Mouse (Mus musculus) midbrain, embryonic 12.5 days (tissue): ENCODE measurements around the gene Arhgef40. TPM values are rescaled to one million over a fixed set of nuclear protein-coding genes. Genes with fewer than 3 reads are reported as not detected.

Source experiments
- ATAC-seq: fragments of 200-750 bp; cut with Nextera tagmentation; 2 replicates; pipeline ENCODE4 v1.8.0; 2017; ENCODE audit warnings: low read depth, moderate TSS enrichment, moderate library complexity; ENCODE audit not compliant: low FRiP score
- H3K27ac ChIP-seq: fragments of 300-500 bp; sonication (generic); replicated peaks from 2 replicates; pipeline ENCODE4 v1.5.1; 2016; ENCODE audit warnings: mild to moderate bottlenecking
- H3K27me3 ChIP-seq: fragments of 300-500 bp; sonication (generic); 2 replicates; pipeline ENCODE4 v1.6.1; 2016; ENCODE audit warnings: mild to moderate bottlenecking
- H3K36me3 ChIP-seq: fragments of 300-500 bp; sonication (generic); 2 replicates; pipeline ENCODE4 v1.6.1; 2016
- H3K4me1 ChIP-seq: fragments of 300-500 bp; sonication (generic); 2 replicates; pipeline ENCODE4 v1.6.1; 2016
- H3K4me2 ChIP-seq: fragments of 300-500 bp; sonication (generic); replicated peaks from 2 replicates; pipeline ENCODE4 v1.6.1; 2016; ENCODE audit warnings: mild to moderate bottlenecking, moderate library complexity
- H3K4me3 ChIP-seq: fragments of 300-500 bp; sonication (generic); 2 replicates; pipeline ENCODE4 v1.5.1; 2016; ENCODE audit warnings: mild to moderate bottlenecking
- H3K9ac ChIP-seq: fragments of 300-500 bp; sonication (generic); replicated peaks from 2 replicates; pipeline ENCODE4 v1.6.1; 2016; ENCODE audit warnings: mild to moderate bottlenecking, moderate library complexity
- H3K9me3 ChIP-seq: fragments of 300-500 bp; sonication (generic); 2 replicates; pipeline ENCODE4 v1.6.1; 2016; ENCODE audit warnings: mild to moderate bottlenecking
- WGBS: fragments of 180-500 bp; shearing (Covaris S2); methylation state at CpG from one replicate; pipeline ENCODE4 v1.1.7; 2016; 5-methylcytosine and 5-hydroxymethylcytosine counted together
- polyA plus RNA-seq: library from polyadenylated mRNA; unstranded; fragments of >200 nt; fragmentation: Nextera tagmentation; extraction: Ambion mirVana; gene quantifications from 2 replicates; pipeline ENCODE4 v1.2.1, GENCODE M21; 2016

The Arhgef40 gene
- 116 and 122 TPM in 2 replicates for polyA plus RNA-seq

GRCm38 (mm10) chr14:51984247-51985231, at the start of gene Arhgef40:
Gene Arhgef40, plus strand, starts transcription at chr14:51984719.
- no peaks in the 10 kb centered on the region for H3K9me3 ChIP-seq
- H3K4me3 ChIP-seq: peak within 1 kb of the TSS; percentile 65
- H3K36me3 ChIP-seq: peaks cover 18% of the 10 kb centered on the region
- peak within 1 kb of the TSS; percentile 79 for H3K9ac ChIP-seq
- under 1% methylated on average over 50 of the region's 74 CpGs for WGBS
- H3K4me2 ChIP-seq: peak within 1 kb of the TSS; percentile 96
- peaks cover 41% of the 10 kb centered on the region for H3K4me1 ChIP-seq
- peak within 1 kb of the TSS; percentile 87 for H3K27ac ChIP-seq
- peak; percentile 91 for ATAC-seq
- H3K27me3 ChIP-seq: no peaks in the 10 kb centered on the region

GRCm38 (mm10) chr14:51939005-51939404, 45.5 kb upstream of the Arhgef40 start:
- Histone ChIP-seq H3K4me2 (no peak overlapping the region), H3K4me3 (no peak overlapping the region), H3K4me1 (no peaks in the 10 kb centered on the region), H3K27me3 (no peaks in the 10 kb centered on the region), H3K9ac (no peak overlapping the region), H3K36me3 (no peaks in the 10 kb centered on the region), H3K9me3 (no peaks in the 10 kb centered on the region), H3K27ac (no peak overlapping the region)
- ATAC-seq: no peak
- 87% methylated on average over 9 of the region's 9 CpGs for WGBS

DNA sequence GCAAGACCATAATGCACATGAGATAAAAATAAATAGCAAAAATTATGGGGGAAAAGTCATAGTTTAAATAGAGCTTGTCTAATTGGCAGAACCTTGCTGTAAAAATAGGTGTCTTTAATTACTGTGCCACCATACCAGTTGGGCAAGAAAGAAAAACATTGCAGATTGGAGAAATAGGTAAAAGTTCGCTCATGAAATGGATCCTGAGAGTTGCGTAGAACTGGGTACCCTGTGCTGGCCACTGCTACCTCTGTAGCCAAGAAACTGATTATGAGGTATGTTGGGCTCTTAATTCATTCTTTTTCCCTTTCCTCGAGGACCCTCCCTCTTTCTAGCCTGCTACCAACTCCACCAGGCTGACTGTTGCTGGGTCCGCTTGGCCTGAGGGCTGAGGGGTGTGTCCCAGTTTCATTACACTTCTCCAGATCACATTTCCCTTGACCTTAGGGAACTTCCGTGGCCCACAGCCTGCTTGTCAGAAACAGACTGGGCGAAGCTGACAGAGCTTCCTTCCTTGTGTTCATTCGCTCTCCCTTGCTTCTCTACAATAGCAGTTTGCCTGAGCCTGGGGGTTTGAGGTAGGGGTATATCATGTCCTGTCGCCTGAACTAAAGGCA, 43.5 kb upstream of the Arhgef40 start:
- no peak for ATAC-seq
- Histone ChIP-seq H3K9me3 (no peaks in the 10 kb centered on the region), H3K4me3 (no peak overlapping the region), H3K4me1 (no peaks in the 10 kb centered on the region), H3K9ac (no peak overlapping the region), H3K27ac (no peak overlapping the region), H3K36me3 (no peaks in the 10 kb centered on the region), H3K4me2 (no peak overlapping the region), H3K27me3 (no peaks in the 10 kb centered on the region)
- 49% methylated on average over 8 of the region's 8 CpGs for WGBS

DNA sequence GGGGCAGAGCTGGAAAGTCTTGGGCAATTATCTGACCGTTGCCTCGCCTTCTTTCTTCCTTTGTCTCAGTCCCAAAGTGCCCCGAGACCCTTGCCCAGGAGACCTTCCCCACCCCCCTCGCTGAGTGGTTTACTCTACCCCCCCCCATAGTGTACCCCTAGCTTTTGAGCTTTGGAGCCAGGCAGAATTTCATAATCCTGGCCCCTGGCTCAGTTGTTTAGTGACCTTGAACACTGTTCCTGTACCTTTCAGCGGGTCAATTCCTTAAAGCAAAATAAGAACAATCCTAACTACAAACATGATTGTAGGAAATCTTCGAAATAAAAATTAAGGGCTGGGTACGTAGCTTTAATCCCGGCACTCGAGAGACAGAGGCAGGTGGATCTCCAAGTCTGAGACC, 42.9 kb upstream of the Arhgef40 start:
- Histone ChIP-seq H3K9ac (no peak overlapping the region), H3K27me3 (no peaks in the 10 kb centered on the region), H3K9me3 (no peaks in the 10 kb centered on the region), H3K4me2 (no peak overlapping the region), H3K27ac (no peak overlapping the region), H3K4me3 (no peak overlapping the region), H3K4me1 (no peaks in the 10 kb centered on the region), H3K36me3 (no peaks in the 10 kb centered on the region)
- no peak for ATAC-seq
- 62% methylated on average over 9 of the region's 9 CpGs for WGBS

DNA sequence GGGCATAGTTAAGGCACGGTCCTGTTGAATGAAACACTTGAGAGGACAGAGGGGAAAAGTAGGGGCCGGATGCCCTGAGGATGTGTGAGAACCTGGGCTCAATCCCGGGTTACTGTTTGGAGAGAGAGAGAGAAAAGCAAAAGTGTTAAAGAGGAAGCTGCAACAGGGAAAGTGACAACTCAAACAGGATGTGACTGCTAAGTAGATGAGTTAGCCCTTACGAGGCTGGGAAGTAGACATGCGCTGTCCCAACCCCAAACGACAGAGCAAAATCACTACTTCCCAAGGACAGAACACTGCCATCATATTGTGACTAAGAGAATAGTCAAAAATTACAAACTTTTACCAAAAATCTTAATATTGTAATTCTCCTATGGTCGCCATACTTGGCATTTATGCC, 42.3 kb upstream of the Arhgef40 start:
- no peak for ATAC-seq
- H3K9ac ChIP-seq: no peak overlapping the region
- H3K27me3 ChIP-seq: no peaks in the 10 kb centered on the region
- H3K4me3 ChIP-seq: no peak overlapping the region
- no peaks in the 10 kb centered on the region for H3K36me3 ChIP-seq
- no peak overlapping the region for H3K27ac ChIP-seq
- H3K9me3 ChIP-seq: no peaks in the 10 kb centered on the region
- WGBS: 76% methylated on average over 7 of the region's 7 CpGs
- H3K4me2 ChIP-seq: no peak overlapping the region
- H3K4me1 ChIP-seq: no peaks in the 10 kb centered on the region

DNA sequence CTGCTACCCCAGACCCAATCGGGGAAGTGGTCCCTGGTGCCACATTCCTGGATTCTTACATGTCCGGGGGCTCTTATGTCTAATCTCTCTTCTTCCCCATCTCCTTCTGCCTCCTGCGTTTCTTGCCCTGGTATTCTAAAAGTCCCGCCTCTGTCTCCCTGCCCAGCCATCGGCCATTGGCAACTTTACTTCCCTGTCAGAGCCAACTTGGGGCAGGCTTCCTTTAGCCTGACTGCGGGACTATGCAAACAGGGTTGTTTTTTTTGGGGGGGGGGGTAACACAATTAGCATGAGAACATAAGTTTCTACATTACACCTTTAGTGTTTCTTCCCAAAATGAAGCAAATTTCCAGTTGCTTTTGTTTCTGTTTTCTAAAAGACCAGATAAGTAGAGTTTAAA, 41.2 kb upstream of the Arhgef40 start:
- WGBS: 91% methylated on average over 6 of the region's 6 CpGs
- no peak overlapping the region for H3K9ac ChIP-seq
- no peak overlapping the region for H3K27ac ChIP-seq
- ATAC-seq: no peak
- H3K27me3 ChIP-seq: no peaks in the 10 kb centered on the region
- H3K4me3 ChIP-seq: no peak overlapping the region
- H3K4me2 ChIP-seq: no peak overlapping the region
- no peaks in the 10 kb centered on the region for H3K9me3 ChIP-seq
- no peaks in the 10 kb centered on the region for H3K4me1 ChIP-seq
- no peaks in the 10 kb centered on the region for H3K36me3 ChIP-seq

- no peak overlapping the region for H3K4me3 ChIP-seq
- H3K4me1 ChIP-seq: no peaks in the 10 kb centered on the region
- H3K9me3 ChIP-seq: 0 out of 2 replicates have a peak, but pooled peaks cover 4% of the 10 kb centered on the region
- H3K27ac ChIP-seq: no peak overlapping the region
- no peak overlapping the region for H3K9ac ChIP-seq
- H3K4me2 ChIP-seq: no peak overlapping the region
- 92% methylated on average over 2 of the region's 2 CpGs for WGBS
- no peak for ATAC-seq
- H3K27me3 ChIP-seq: no peaks in the 10 kb centered on the region
- no peaks in the 10 kb centered on the region for H3K36me3 ChIP-seq
These were observed 24.2 kb upstream of the Arhgef40 start for GRCm38 (mm10) chr14:51960316-51960715.

DNA sequence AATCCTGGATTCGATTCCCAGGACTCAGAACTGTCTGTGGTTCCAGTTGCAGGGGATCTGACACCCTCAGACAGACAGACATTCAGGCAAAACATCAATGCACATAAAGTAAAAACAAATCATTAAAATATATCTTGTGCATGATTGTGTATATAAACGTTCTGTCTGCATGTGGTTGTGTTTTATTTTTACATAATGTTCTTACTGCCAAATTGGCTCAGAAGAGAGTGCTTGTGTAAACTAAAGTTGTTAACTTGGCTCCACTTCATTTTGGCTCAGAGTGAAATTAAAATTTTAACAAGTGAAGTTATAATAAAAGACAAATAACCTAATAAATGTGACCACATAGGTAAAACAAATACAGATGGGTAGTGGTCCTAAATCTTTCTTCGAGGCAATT, 17.1 kb upstream of the Arhgef40 start:
- no peaks in the 10 kb centered on the region for H3K9me3 ChIP-seq
- H3K27me3 ChIP-seq: no peaks in the 10 kb centered on the region
- H3K27ac ChIP-seq: no peak overlapping the region
- no peak overlapping the region for H3K9ac ChIP-seq
- H3K4me3 ChIP-seq: no peak overlapping the region
- H3K4me1 ChIP-seq: no peaks in the 10 kb centered on the region
- H3K36me3 ChIP-seq: no peaks in the 10 kb centered on the region
- no peak for ATAC-seq
- WGBS: 84% methylated on average over 3 of the region's 3 CpGs
- no peak overlapping the region for H3K4me2 ChIP-seq

GRCm38 (mm10) chr14:51979252-51979651, 5.3 kb upstream of the Arhgef40 start:
- H3K4me2 ChIP-seq: no peak overlapping the region
- H3K4me1 ChIP-seq: peaks cover 8% of the 10 kb centered on the region
- no peaks in the 10 kb centered on the region for H3K27me3 ChIP-seq
- 93% methylated on average over 3 of the region's 3 CpGs for WGBS
- no peak overlapping the region for H3K9ac ChIP-seq
- H3K36me3 ChIP-seq: no peaks in the 10 kb centered on the region
- H3K9me3 ChIP-seq: no peaks in the 10 kb centered on the region
- H3K27ac ChIP-seq: no peak overlapping the region
- no peak overlapping the region for H3K4me3 ChIP-seq
- no peak for ATAC-seq

DNA sequence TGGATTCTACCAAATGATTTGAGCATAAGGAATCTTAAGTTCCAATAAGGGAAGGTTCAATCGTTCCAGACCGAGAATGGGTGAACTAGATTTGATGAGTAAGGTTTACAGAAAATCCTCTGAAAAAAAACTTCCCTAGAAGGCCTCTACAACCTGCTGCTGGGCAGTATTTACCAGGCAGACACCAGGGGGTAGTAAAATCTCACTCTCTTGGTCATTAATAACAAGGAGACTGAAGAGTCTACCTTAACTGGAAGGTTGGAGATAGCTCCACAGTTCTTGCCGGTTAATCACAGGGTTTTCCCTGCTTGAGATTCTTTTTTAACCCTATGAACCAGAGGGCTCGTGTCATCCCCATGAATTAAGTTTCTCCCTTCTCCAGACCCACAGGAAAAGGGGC, 1.3 kb upstream of the Arhgef40 start:
- Histone ChIP-seq H3K4me1 (peaks cover 31% of the 10 kb centered on the region), H3K36me3 (peaks cover 5% of the 10 kb centered on the region; the same call in 1 of the 2 replicates), H3K4me3 (no peak overlapping the region), H3K27ac (no peak overlapping the region), H3K9me3 (no peaks in the 10 kb centered on the region), H3K9ac (no peak overlapping the region), H3K27me3 (no peaks in the 10 kb centered on the region), H3K4me2 (peak overlapping the region; percentile 96; the same call in 1 of the 2 replicates)
- 52% methylated on average over 4 of the region's 4 CpGs for WGBS
- ATAC-seq: no peak

DNA sequence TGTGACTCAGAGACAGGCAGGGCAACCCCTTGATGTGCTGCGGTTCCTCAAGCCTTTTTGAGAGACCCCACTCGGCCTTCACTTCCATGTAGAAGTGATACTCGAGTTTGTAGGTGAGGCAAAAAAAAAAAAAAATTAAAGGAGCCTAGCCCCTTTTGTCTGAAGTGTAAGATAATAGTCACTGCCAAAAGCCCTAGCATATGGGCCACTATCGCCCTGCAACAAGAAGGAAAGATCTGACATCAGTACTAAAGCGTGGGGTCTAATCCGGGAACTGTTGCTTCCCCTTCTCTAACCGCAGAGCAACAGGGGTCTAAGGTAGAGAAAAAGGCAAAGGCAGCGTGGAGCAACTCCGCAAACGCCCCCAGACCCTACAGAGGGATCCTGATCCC, 668 bp upstream of the Arhgef40 start:
- Histone ChIP-seq H3K4me3 (peak overlapping the region; percentile 65), H3K9me3 (no peaks in the 10 kb centered on the region), H3K9ac (peak overlapping the region; percentile 79), H3K4me1 (peaks cover 35% of the 10 kb centered on the region), H3K4me2 (peak overlapping the region; percentile 96), H3K36me3 (peaks cover 11% of the 10 kb centered on the region), H3K27me3 (no peaks in the 10 kb centered on the region), H3K27ac (peak overlapping the region; percentile 87; the same call in 1 of the 2 replicates)
- ATAC-seq: no peak
- WGBS: 4% methylated on average over 10 of the region's 10 CpGs
